Mouse (Mus musculus): ENCODE data around the gene Kbtbd4. TPM values are rescaled to one million over a fixed set of nuclear protein-coding genes. Genes with fewer than 3 reads are reported as not detected.

The Kbtbd4 gene
- polyA plus RNA-seq, 1 experiment from 2014 or later = 12.0 TPM

- WGBS = 75% methylated on average over 1 of the region's 1 CpGs
Observed at GRCm38 (mm10) chr2:90874025-90874424, 30.5 kb upstream of the Kbtbd4 start.

GRCm38 (mm10) chr2:90875239-90875638 is 29.3 kb upstream of the Kbtbd4 start:
- H3K4me3 ChIP-seq (ENCODE audit: low read depth, low read length) = no peak overlapping the region
- no peak overlapping the region for H3K27ac ChIP-seq (ENCODE audit: low read depth, low read length)
- ATAC-seq = no peak
- H3K4me1 ChIP-seq (replicated peaks; ENCODE audit: control insufficient read depth, insufficient read depth, low read length) = no peaks in the 10 kb centered on the region
- H3K4me2 ChIP-seq (replicated peaks; ENCODE audit: low read depth) = no peak overlapping the region
- 66% methylated on average over 2 of the region's 2 CpGs for WGBS
- H3K36me3 ChIP-seq (ENCODE audit: control insufficient read depth, insufficient read depth) = no peaks in the 10 kb centered on the region
- H3K9ac ChIP-seq (ENCODE audit: low read depth, low read length) = no peak overlapping the region
- TF ChIP-seq CTCF (IDR thresholded peaks at IDR 0.05; ENCODE audit: low read depth) = no peak
- H3K9me3 ChIP-seq (ENCODE audit: control insufficient read depth) = no peaks in the 10 kb centered on the region
- H3K27me3 ChIP-seq (replicated peaks; ENCODE audit: control insufficient read depth, insufficient read depth, low read length) = no peaks in the 10 kb centered on the region

More at GRCm38 (mm10) chr2:90874025-90874424, 30.5 kb upstream of the Kbtbd4 start:
- Histone ChIP-seq H3K9ac (ENCODE audit: low read depth, low read length) (no peak overlapping the region), H3K36me3 (ENCODE audit: control insufficient read depth, insufficient read depth) (no peaks in the 10 kb centered on the region), H3K4me1 (replicated peaks; ENCODE audit: control insufficient read depth, insufficient read depth, low read length) (no peaks in the 10 kb centered on the region), H3K4me3 (ENCODE audit: low read depth, low read length) (no peak overlapping the region), H3K4me2 (replicated peaks; ENCODE audit: low read depth) (no peak overlapping the region), H3K27ac (ENCODE audit: low read depth, low read length) (no peak overlapping the region), H3K9me3 (ENCODE audit: control insufficient read depth) (no peaks in the 10 kb centered on the region), H3K27me3 (replicated peaks; ENCODE audit: control insufficient read depth, insufficient read depth, low read length) (no peaks in the 10 kb centered on the region)
- no peak for ATAC-seq
- no peak for TF ChIP-seq CTCF (IDR thresholded peaks at IDR 0.05; ENCODE audit: low read depth)

DNA sequence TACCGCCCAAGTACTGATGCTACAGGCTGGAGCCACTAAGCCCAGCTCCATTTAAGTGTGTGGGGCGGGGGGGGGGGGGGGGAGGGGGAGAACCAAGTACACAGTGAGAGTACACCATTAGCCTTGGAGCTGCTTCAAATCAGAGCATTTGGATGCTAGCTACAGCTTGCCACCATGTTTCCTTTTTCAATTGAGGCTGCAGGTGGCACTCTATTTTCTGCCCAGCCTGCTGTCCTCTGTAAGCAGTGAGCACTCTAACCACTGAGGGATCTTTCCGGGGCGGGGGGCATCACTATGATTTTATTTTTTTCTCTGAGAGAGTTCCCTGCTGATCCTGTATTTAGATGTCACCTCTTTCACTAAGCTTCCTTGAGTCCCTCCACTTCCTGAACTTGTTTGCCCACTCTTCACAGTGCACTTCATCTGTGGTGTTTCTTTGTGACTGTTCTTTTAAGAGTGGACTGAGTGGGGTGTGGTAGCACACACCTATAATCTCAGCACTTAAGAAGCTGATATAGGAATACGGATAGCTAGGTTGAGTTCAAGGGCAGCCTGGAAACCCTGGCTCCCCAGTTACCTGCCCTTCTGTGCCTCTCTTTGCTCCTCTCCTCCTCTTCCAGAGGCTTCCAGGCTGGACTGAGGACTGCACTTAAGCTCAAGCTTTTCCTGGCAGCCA is 26.8 kb upstream of the Kbtbd4 start:
- H3K4me3 ChIP-seq (ENCODE audit: low read depth, low read length) = no peak overlapping the region
- TF ChIP-seq CTCF (IDR thresholded peaks at IDR 0.05; ENCODE audit: low read depth) = no peak
- WGBS = 55% methylated on average over 5 of the region's 5 CpGs
- ATAC-seq = no peak
- no peak overlapping the region for H3K27ac ChIP-seq (ENCODE audit: low read depth, low read length)
- no peaks in the 10 kb centered on the region for H3K9me3 ChIP-seq (ENCODE audit: control insufficient read depth)
- H3K27me3 ChIP-seq (replicated peaks; ENCODE audit: control insufficient read depth, insufficient read depth, low read length) = no peaks in the 10 kb centered on the region
- H3K4me1 ChIP-seq (replicated peaks; ENCODE audit: control insufficient read depth, insufficient read depth, low read length) = no peaks in the 10 kb centered on the region
- H3K4me2 ChIP-seq (replicated peaks; ENCODE audit: low read depth) = no peak overlapping the region
- no peak overlapping the region for H3K9ac ChIP-seq (ENCODE audit: low read depth, low read length)
- H3K36me3 ChIP-seq (ENCODE audit: control insufficient read depth, insufficient read depth) = no peaks in the 10 kb centered on the region

GRCm38 (mm10) chr2:90879419-90879818 is 25.1 kb upstream of the Kbtbd4 start:
- no peak for TF ChIP-seq CTCF (IDR thresholded peaks at IDR 0.05; ENCODE audit: low read depth)
- Histone ChIP-seq H3K27ac (ENCODE audit: low read depth, low read length) (no peak overlapping the region), H3K9me3 (ENCODE audit: control insufficient read depth) (no peaks in the 10 kb centered on the region), H3K9ac (ENCODE audit: low read depth, low read length) (no peak overlapping the region), H3K4me2 (replicated peaks; ENCODE audit: low read depth) (no peak overlapping the region), H3K36me3 (ENCODE audit: control insufficient read depth, insufficient read depth) (no peaks in the 10 kb centered on the region), H3K27me3 (replicated peaks; ENCODE audit: control insufficient read depth, insufficient read depth, low read length) (no peaks in the 10 kb centered on the region), H3K4me3 (ENCODE audit: low read depth, low read length) (no peak overlapping the region), H3K4me1 (replicated peaks; ENCODE audit: control insufficient read depth, insufficient read depth, low read length) (no peaks in the 10 kb centered on the region)
- no peak for ATAC-seq

DNA sequence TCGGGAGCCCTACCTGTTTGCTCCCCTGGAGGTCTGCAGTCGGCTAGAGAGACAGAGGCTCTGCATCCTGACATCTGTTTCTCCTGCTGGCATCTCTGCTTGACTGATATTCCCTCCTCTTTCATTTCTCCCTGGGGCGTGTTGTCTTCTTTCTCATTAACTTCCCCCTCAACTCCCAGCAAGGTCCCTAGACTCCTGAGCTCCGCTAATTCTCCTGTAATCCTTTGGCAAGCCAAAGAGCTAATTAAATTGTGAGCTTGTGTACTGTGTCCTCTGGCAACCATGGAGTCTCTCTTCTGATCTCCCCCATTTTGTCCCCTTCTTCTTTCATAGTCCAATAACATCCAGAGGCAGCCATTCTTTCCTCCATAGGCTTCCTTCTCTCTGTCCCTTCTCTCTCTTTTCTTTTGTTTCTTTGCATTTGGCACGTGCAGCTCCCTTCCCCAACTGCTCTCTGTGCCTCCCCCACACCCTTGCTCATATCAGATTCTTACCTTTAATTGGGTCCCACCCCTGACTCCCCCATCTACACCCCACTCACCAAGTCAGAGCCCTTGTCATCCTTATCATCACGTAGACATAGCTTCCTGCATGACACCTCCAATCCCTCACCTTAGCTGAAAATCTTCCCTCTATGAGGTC is 24.3 kb upstream of the Kbtbd4 start:
- ATAC-seq = no peak
- Histone ChIP-seq H3K9ac (ENCODE audit: low read depth, low read length) (no peak overlapping the region), H3K4me2 (replicated peaks; ENCODE audit: low read depth) (no peak overlapping the region), H3K36me3 (ENCODE audit: control insufficient read depth, insufficient read depth) (no peaks in the 10 kb centered on the region), H3K27ac (ENCODE audit: low read depth, low read length) (no peak overlapping the region), H3K4me1 (replicated peaks; ENCODE audit: control insufficient read depth, insufficient read depth, low read length) (no peaks in the 10 kb centered on the region), H3K9me3 (ENCODE audit: control insufficient read depth) (no peaks in the 10 kb centered on the region), H3K27me3 (replicated peaks; ENCODE audit: control insufficient read depth, insufficient read depth, low read length) (0 out of 2 replicates have a peak, but pooled peaks cover 6% of the 10 kb centered on the region), H3K4me3 (ENCODE audit: low read depth, low read length) (no peak overlapping the region)
- 39% methylated on average over 6 of the region's 6 CpGs for whole genome bisulfite sequencing
- TF ChIP-seq CTCF (IDR thresholded peaks at IDR 0.05; ENCODE audit: low read depth) = no peak

- Histone ChIP-seq H3K9me3 (ENCODE audit: control insufficient read depth) (no peaks in the 10 kb centered on the region), H3K27me3 (replicated peaks; ENCODE audit: control insufficient read depth, insufficient read depth, low read length) (peaks cover 21% of the 10 kb centered on the region), H3K4me1 (replicated peaks; ENCODE audit: control insufficient read depth, insufficient read depth, low read length) (no peaks in the 10 kb centered on the region), H3K36me3 (ENCODE audit: control insufficient read depth, insufficient read depth) (no peaks in the 10 kb centered on the region), H3K9ac (ENCODE audit: low read depth, low read length) (no peak overlapping the region), H3K4me2 (replicated peaks; ENCODE audit: low read depth) (no peak overlapping the region), H3K4me3 (ENCODE audit: low read depth, low read length) (no peak overlapping the region), H3K27ac (ENCODE audit: low read depth, low read length) (no peak overlapping the region)
- WGBS = 79% methylated on average over 2 of the region's 2 CpGs
- ATAC-seq = no peak
- TF ChIP-seq CTCF (IDR thresholded peaks at IDR 0.05; ENCODE audit: low read depth) = no peak
Observed at GRCm38 (mm10) chr2:90881824-90882223, 22.7 kb upstream of the Kbtbd4 start.

All from intestine, postnatal 0 days (tissue).